ENCODE assay signal across 8 mouse cellular contexts in the genomic region with DNA sequence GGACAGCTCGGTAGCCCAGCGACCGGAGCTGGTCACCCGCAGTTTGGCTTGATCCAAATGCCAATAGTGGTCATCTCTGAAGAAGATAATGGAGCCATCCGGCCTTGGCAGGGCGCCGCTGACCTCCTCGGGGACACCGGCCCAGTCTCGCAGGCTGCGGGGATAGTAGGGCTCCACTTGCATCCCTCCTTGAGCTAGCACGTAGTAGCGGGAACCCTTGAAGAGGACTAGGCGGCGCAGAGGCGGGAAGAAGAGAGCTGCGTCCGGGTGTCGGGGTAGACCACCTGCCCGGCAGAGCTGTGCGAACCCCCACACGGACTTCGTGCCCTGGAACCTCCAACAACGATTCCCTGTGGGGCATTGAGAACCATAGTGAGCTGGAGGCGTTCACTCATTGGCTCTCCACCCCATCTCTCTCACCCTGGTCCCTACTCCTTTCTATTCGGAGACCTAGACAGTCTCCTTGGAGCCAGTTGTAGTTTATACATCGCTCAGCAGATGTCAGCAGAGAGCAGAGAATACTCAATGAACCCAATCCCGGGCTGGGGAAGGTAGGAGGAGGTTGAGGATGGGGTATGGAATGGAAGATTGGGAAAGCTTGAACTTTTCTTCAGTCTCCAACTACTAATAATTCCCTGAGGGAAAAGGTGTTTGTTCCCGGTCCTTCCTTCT. TPM values are rescaled to one million over a fixed set of nuclear protein-coding genes. Genes with fewer than 3 reads are reported as not detected.
DNase-seq lines count a peak whose midpoint lies in the region; ATAC-seq and TF ChIP-seq lines count a peak whose summit lies in the region.

No protein-coding gene starts in this region.

- WGBS in kidney, adult 2 months = 14% methylated on average over 29 of the region's 29 CpGs
- WGBS in limb, embryonic 12.5 days = 15% methylated on average over 29 of the region's 29 CpGs
- WGBS in midbrain, embryonic 13.5 days = 15% methylated on average over 29 of the region's 29 CpGs

- H3K4me1 ChIP-seq in kidney, adult 2 months (ENCODE audit: control insufficient read depth, insufficient read depth, low read length) = no peaks in the 10 kb centered on the region
- H3K4me1 ChIP-seq in limb, embryonic 12.5 days (replicated peaks) = peaks cover 20% of the 10 kb centered on the region
- H3K4me1 ChIP-seq in midbrain, embryonic 13.5 days (replicated peaks) = peaks cover 16% of the 10 kb centered on the region

- H3K9ac ChIP-seq in limb, embryonic 12.5 days (replicated peaks) = 0 out of 2 replicates have a peak overlapping the region, but pooled peaks have one; percentile 34
- H3K9ac ChIP-seq in midbrain, embryonic 13.5 days (replicated peaks) = no peak overlapping the region

- H3K9me3 ChIP-seq in limb, embryonic 12.5 days = no peaks in the 10 kb centered on the region
- H3K9me3 ChIP-seq in midbrain, embryonic 13.5 days = no peaks in the 10 kb centered on the region

- H3K27ac ChIP-seq in kidney, adult 2 months (ENCODE audit: insufficient read depth, low read depth, low read length) = no peak overlapping the region
- no peak overlapping the region for H3K27ac ChIP-seq in limb, embryonic 12.5 days
- no peak overlapping the region for H3K27ac ChIP-seq in midbrain, embryonic 13.5 days

- TF ChIP-seq CTCF in kidney, adult 2 months (conservative IDR thresholded peaks at IDR 0.05; ENCODE audit: insufficient read depth, insufficient read length, low read depth, low read length) = peak; percentile 72

- H3K4me3 ChIP-seq in kidney, adult 2 months (ENCODE audit: insufficient read depth, low read depth, low read length) = no peak overlapping the region
- H3K4me3 ChIP-seq in limb, embryonic 12.5 days (replicated peaks) = peak overlapping the region; percentile 19
- peak overlapping the region; percentile 22 for H3K4me3 ChIP-seq in midbrain, embryonic 13.5 days (replicated peaks)

- H3K4me2 ChIP-seq in limb, embryonic 12.5 days = peak overlapping the region; percentile 43
- peak overlapping the region; percentile 46 for H3K4me2 ChIP-seq in midbrain, embryonic 13.5 days (replicated peaks)

- no peaks in the 10 kb centered on the region for H3K36me3 ChIP-seq in kidney, adult 2 months (ENCODE audit: control insufficient read depth, insufficient read depth, low read length)
- H3K36me3 ChIP-seq in limb, embryonic 12.5 days = no peaks in the 10 kb centered on the region
- no peaks in the 10 kb centered on the region for H3K36me3 ChIP-seq in midbrain, embryonic 13.5 days

- no peak for TF ChIP-seq POLR2A in kidney, adult 2 months (IDR thresholded peaks at IDR 0.05; ENCODE audit: low read depth, low read length)

- ATAC-seq in limb, embryonic 12.5 days (ENCODE audit: insufficient number of reproducible peaks, insufficient read depth, low FRiP score, low TSS enrichment, low read depth) = 0 out of 2 replicates have a peak, but pooled peaks have one; percentile 4
- ATAC-seq in midbrain, embryonic 13.5 days = peak; percentile 18; the same call in 1 of the 2 replicates

- no peaks in the 10 kb centered on the region for H3K27me3 ChIP-seq in kidney, adult 2 months (replicated peaks; ENCODE audit: control insufficient read depth, insufficient read depth, low read length)
- peaks cover 83% of the 10 kb centered on the region for H3K27me3 ChIP-seq in limb, embryonic 12.5 days
- peaks cover 71% of the 10 kb centered on the region for H3K27me3 ChIP-seq in midbrain, embryonic 13.5 days

- DNase-seq in 416B (ENCODE audit: low read depth) = peak; percentile 62
- peak; percentile 79 for DNase-seq in adrenal gland, adult 2 months
- DNase-seq in embryo, embryonic 11 days = peak; percentile 88
- DNase-seq in heart, adult 8-10 months (ENCODE audit: low spot score) = peak; percentile 88
- DNase-seq in kidney, adult 2 months = peak; percentile 82
- peak; percentile 41 to 54 for DNase-seq in spleen, postnatal 36 days (ENCODE audit: low spot score in 2 of 2)

RNA-seq across cellular contexts. Expression of a gene that starts 5.3 kb away (rescaled TPM):
- under 1 TPM in 1 of 2 experiments, not detected in 1; 0.61 TPM for total RNA-seq in adrenal gland, adult 2 months (2021)
- polyA plus RNA-seq in adrenal gland, adult 2 months (2012; rRNA removed) = 0.79 and 1.3 TPM in 2 replicates
- not detected for total RNA-seq in heart, adult 8-10 months (2022)
- 0.11 and 0.14 TPM in 2 replicates for polyA plus RNA-seq in kidney, adult 2 months (2012; rRNA removed)
- polyA plus RNA-seq in limb, embryonic 12.5 days (2016; fragmentation: Nextera tagmentation; extraction: Ambion mirVana) = 0.44 TPM in 1 of 2 replicates, not detected in the other
- polyA plus RNA-seq in midbrain, embryonic 13.5 days (2015; fragmentation: Nextera tagmentation; extraction: Ambion mirVana) = not detected in 2 replicates

RNA-seq across cellular contexts. Expression of a gene that starts 13.5 kb away (rescaled TPM):
- total RNA-seq in adrenal gland, adult 2 months (2021) = not detected
- polyA plus RNA-seq in adrenal gland, adult 2 months (2012; rRNA removed) = not detected in 2 replicates
- not detected for total RNA-seq in heart, adult 8-10 months (2022)
- polyA plus RNA-seq in kidney, adult 2 months (2012; rRNA removed) = not detected in 2 replicates
- polyA plus RNA-seq in limb, embryonic 12.5 days (2016; fragmentation: Nextera tagmentation; extraction: Ambion mirVana) = not detected in 2 replicates
- polyA plus RNA-seq in midbrain, embryonic 13.5 days (2015; fragmentation: Nextera tagmentation; extraction: Ambion mirVana) = 0.17 and 0.23 TPM in 2 replicates

RNA-seq across cellular contexts. Expression of a gene that starts 20.1 kb away (rescaled TPM):
- total RNA-seq in adrenal gland, adult 2 months (2021) = 10 to 100 TPM in 1 of 2 experiments, 1 to 10 TPM in 1; 8.7 to 22.6 TPM
- 24.2 and 27.2 TPM in 2 replicates for polyA plus RNA-seq in adrenal gland, adult 2 months (2012; rRNA removed)
- 1 to 10 TPM; 2.4 to 5.4 (median 3.6) TPM for total RNA-seq in heart, adult 8-10 months (2022)
- 4.3 TPM in 2 replicates for polyA plus RNA-seq in kidney, adult 2 months (2012; rRNA removed)
- polyA plus RNA-seq in limb, embryonic 12.5 days (2016; fragmentation: Nextera tagmentation; extraction: Ambion mirVana) = 4.2 and 4.5 TPM in 2 replicates
- 2.5 and 3.6 TPM in 2 replicates for polyA plus RNA-seq in midbrain, embryonic 13.5 days (2015; fragmentation: Nextera tagmentation; extraction: Ambion mirVana)

RNA-seq across cellular contexts. Expression of a gene that starts 30.2 kb away (rescaled TPM):
- 10 to 100 TPM; 56.8 to 77.7 TPM for total RNA-seq in adrenal gland, adult 2 months (2021)
- polyA plus RNA-seq in adrenal gland, adult 2 months (2012; rRNA removed) = 2.5 and 3.4 TPM in 2 replicates
- total RNA-seq in heart, adult 8-10 months (2022) = 10 to 100 TPM; 35.5 to 42.1 (median 38.4) TPM
- 7.2 and 13.8 TPM in 2 replicates for polyA plus RNA-seq in kidney, adult 2 months (2012; rRNA removed)
- 12.0 and 18.6 TPM in 2 replicates for polyA plus RNA-seq in limb, embryonic 12.5 days (2016; fragmentation: Nextera tagmentation; extraction: Ambion mirVana)
- polyA plus RNA-seq in midbrain, embryonic 13.5 days (2015; fragmentation: Nextera tagmentation; extraction: Ambion mirVana) = 17.6 and 19.9 TPM in 2 replicates

RNA-seq across cellular contexts. Expression of a gene that starts 33.8 kb away (rescaled TPM):
- 10 to 100 TPM in 1 of 2 experiments, 1 to 10 TPM in 1; 8.6 to 14.3 TPM for total RNA-seq in adrenal gland, adult 2 months (2021)
- polyA plus RNA-seq in adrenal gland, adult 2 months (2012; rRNA removed) = 20.1 and 25.5 TPM in 2 replicates
- total RNA-seq in heart, adult 8-10 months (2022) = 10 to 100 TPM; 67.6 to 90.2 (median 81.9) TPM
- polyA plus RNA-seq in kidney, adult 2 months (2012; rRNA removed) = 1.4 and 1.8 TPM in 2 replicates
- 3.4 and 3.6 TPM in 2 replicates for polyA plus RNA-seq in limb, embryonic 12.5 days (2016; fragmentation: Nextera tagmentation; extraction: Ambion mirVana)
- 12.0 and 21.1 TPM in 2 replicates for polyA plus RNA-seq in midbrain, embryonic 13.5 days (2015; fragmentation: Nextera tagmentation; extraction: Ambion mirVana)
